Mouse (Mus musculus): ENCODE results near the gene Rpl15.

DNA sequence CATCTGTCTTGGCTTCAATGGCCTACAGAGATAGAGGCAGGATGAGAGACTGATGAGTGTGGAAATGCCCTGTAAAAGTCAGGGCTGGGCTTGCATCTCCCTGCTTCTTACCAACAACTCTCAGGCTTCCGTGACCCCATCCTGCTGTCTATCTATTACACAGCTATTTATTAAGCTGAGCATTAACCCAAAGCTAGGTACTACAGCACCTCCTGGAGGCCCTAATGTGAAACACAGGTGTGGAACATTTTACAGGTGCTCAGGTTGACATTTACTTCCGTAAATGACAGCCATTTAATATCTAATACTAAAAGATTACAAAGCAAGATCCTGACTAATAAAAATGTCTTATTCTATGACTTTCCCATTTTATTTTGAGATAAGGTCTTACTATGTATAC, 29.5 kb upstream of the Rpl15 start:
- peak; percentile 56 for TF ChIP-seq CTCF (conservative IDR thresholded peaks at IDR 0.05; ENCODE audit: low read length)
- TF ChIP-seq POU5F1 (IDR thresholded peaks at IDR 0.05; ENCODE audit: borderline replicate concordance, low read length): no peak
- no peak for TF ChIP-seq NANOG (IDR thresholded peaks at IDR 0.05; ENCODE audit: borderline replicate concordance, low read length)

Measured in E14TG2a.4 (cell line).